Mouse (Mus musculus): ENCODE measurements around the gene Slc41a2.

The Slc41a2 gene

DNA sequence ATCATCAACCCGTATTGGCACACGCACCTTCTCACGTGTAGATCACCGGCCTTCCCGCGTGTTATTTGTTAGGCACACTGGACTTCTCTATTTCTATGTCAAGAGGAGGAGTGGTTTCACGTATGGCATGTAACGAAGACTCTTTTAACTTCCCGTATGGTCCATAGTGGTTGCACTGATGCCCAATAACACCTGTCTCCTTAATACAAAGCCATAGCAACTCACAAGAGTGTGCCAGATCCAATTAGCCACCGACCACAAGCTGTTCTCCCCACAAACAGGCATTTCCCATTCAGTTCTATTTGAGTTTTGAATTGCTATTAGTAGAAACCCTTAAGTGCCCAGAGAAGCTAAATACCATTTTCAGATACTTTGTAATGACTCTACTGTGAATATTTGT is 117.5 kb downstream of the Slc41a2 start:
- no peak for DNase-seq

DNA sequence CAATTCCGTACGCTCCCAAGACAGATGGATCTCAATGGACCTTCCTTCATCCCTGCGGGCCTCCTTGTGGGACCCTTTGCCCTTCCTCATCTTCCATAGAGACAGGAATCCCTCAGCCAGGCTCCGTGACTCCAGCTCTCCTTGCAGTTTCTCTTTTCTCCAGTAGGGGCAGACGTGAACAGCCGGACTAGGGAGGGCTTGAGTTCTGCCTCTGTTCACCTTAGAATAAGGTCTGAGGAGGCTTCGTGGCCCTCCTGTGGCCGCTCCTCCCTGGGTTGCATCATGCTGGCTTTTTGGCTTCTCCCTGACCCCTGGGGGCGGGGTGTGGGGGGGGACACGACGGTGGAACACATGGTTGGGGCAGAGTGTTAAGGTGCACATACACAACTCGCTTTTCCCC is 118.0 kb downstream of the Slc41a2 start:
- DNase-seq = peak; percentile 57 to 66

DNA sequence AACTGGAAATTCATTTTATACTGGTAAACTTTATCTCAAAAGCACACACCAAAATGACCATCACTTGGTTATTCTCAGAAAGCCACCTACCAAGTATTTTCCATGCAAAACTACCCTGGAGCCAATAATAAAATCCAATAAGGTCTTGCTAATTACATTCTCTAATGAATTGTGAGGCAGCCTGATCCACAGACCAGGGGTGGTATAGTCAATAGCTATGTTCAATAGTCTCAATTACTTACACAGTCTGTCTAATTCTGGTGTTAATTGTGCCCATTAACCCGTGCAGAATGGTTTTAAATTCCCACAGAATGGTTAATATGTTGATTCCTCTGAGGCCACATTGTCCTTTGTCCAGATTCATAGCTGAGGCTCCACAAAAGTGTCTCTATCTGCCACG is 118.9 kb downstream of the Slc41a2 start:
- no peak for DNase-seq

DNA sequence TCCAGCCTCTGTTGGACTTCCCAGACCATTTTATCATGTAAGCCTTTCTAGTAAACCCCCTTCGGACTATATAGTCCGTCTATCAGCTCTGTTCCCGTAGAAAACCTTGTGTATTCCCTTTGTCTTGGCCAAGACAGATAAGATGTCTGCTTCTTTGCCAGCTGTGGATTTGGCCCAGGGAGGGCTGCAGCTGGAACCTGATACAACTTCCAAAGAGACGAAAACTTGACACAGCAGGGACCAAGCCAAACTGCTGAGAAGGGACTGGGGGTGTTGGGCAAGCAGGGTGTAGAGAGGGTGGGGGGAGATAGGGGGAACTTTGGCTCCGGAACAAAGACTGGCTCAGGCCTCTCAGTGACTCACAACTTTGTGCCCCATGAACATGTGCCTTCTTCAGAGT is 120.4 kb downstream of the Slc41a2 start:
- no peak for DNase-seq

DNA sequence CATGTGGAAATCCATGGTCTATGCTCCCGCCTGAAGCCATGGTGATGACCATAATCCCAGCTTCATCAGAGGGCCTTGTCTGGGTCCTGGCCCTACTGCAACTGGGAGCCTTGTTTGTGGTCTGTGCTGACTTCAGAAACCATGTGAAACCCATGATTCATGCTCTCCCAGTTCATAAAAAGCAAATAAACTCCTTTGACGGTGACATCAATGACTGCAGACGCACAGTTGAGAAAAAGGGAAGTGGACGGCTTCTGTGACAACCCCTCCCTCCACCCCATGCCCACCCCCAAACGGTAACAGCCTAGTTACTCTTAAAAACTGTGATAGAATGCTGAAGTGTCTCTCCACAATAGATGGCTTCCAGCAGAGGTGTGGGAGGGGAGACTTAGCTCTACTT is 122.1 kb downstream of the Slc41a2 start:
- no peak for DNase-seq

DNA sequence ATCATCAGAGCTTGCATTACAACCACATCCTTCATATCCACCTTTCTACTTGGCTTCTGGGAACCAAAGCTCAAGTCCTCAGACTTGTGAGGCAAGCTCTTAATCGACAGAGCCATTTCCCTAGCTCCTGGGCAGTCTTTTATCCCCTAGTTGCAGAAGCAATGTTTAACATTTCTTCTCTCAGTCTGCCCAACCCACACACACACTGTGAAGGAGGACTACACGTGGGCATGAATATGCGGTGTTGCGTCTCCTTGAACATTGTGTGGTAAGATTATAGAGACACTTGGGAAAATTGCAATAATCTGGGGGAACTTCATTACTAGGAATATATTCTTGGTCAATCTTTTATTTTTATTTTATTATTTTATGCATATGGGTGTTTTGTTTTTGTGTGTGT is 125.1 kb downstream of the Slc41a2 start:
- no peak for DNase-seq

DNA sequence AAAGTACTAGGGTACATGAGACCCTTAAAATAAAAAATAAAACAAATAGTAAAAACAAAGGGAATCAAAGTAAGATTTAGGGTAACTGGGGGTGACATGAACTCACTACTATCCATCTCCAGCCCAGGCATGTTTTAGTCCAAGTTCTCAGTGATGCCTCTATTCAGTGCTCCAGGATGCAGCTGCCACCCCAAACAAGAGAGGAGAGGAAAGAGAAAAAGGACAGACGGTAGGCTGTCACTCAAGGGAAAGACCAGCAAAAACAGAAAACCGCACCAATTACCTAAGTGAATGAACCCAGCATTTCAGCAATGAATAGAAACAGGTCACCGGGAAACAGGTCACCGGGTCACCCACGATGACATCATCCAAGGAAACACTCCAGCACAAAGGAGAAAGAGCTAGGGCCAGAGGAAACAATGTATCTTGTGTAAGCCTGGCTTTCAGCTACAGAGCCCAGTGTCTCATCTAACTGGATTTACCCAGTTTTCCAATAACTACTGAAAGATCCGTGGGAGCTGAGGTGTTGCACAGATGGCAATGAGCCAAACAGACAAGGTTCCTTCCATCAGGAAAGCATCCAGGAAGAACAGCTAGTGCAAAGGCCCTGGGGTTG is 126.6 kb downstream of the Slc41a2 start:
- DNase-seq = no peak

DNA sequence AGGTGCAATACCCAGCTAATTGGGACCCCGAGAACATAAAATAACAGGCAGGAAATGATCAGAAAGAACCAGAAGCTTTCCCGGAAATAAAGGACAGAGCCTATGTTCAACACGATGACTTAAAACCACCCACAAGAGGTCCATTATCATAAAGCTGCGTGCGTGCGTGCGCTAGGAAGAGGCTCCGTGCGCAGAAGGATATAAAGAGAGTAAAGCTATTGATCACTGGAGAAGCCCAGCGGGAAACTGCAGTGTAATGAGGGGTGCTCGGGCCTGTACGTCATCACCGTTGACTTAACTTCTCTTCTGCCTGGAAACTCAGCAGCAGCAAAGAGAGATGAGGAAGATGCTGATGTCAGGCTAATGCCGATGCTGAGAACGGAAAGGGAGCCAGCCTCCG is 127.6 kb downstream of the Slc41a2 start:
- no peak for DNase-seq

DNA sequence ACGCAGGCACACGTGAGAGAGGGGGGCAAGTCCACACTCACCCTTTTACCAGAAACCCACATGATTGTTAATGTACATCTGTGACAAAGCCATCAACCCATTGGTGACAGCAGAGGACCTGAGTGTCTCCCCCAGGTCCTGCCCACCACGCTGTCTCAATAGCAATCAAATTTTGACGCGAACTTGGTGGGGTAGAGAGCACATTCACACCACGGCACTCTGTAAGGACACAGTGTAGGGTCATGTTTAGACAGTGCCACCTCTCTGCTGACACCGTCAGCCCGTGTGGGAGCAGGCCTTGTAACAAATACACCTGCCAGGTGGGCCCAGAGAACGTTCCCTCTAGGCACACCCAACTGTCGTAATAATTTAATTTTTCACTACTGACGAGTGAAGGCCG is 128.3 kb downstream of the Slc41a2 start:
- no peak for DNase-seq

DNA sequence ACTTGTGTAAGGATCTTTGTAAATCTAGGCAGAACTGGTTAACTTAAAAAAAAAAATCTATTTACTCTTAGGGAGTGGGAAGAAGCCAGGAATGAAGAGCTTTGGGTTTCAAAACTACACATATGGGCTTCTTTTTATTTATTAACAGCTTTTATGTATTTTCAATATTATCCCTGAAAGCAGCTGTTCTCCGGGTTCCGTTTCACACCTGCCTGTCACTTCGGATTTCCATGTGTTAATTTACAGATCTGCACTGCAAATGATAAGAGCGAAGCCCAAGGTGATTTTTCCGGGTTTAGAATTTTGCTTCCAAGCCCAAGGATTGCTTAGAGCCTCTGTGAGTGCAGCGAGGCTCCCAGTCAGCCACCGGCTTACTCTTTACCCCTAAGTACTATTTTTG is 129.2 kb downstream of the Slc41a2 start:
- no peak for DNase-seq

DNA sequence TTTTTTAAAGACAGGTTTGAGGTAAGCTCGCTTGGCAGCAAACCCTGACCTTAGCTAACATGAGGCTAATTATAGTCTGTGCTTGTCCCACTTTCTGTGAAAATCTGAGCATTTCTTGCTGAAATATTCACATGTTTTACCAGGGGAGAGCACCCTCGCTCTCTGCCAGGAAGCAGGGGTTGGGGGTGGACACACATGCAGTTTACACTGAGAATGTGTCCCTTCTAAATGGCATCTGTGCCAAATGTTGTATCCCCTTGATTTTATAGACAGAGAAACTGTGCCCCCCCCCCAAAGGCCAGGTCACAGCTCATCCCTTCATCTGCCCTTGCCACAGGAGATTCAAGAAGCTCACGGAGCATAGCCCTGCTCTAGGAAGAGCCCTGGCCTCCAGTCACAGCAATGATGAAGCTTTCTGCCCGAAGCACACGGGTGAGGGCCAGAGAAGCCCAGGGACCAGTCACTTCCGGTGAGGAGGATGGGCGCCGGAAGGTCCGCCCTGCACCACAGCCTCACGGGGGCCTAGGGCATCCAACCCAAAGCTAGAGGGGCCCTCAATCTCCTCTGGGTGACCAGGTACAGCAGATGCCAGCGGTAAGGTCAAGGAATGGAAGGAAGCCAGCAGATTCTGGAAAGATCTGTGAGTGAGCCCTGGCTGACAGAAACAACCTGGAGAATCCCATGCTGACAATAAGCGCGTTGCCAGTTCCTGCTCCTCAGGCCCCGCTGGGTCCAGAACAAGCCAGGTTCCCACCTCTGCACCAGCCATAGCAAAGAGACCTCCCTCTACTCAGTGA is 134.6 kb downstream of the Slc41a2 start:
- no peak for DNase-seq

DNA sequence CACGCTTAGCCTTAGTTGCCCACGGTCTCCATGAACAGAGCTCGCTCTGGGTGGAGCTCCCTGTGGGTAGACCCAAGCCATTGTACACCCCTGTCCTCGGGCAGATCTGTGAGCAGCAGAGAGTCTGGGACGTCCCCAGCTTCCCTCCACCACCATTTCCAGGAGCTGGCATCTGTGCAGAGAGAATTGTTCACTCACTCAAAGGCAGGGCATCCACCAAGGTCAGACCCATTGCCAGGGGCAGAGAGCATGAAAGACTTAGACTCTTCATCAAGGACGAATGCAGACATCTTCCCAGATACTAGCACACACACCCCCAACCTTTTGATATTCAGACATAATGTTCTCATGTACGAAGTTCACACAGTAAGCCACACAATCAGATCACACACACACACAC is 136.2 kb downstream of the Slc41a2 start:
- DNase-seq = no peak

DNA sequence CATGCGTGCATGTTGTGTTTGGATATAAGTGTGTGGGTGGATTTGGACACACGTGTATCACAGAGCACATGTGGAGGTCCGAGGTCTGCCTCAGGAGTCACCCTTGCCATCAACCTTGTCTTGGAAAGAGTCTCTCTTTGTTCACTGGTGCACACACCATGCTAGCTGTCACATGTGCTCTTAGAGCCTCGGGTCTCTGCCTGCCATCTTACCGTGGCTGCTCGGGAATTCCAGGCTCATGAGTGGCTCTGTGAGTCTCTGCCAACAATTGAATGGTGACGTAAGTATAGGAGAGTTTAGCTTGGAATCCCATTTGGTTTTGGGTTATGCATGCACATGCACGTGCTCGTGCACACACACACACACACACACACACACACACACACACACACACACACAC is 138.4 kb downstream of the Slc41a2 start:
- DNase-seq = no peak

DNA sequence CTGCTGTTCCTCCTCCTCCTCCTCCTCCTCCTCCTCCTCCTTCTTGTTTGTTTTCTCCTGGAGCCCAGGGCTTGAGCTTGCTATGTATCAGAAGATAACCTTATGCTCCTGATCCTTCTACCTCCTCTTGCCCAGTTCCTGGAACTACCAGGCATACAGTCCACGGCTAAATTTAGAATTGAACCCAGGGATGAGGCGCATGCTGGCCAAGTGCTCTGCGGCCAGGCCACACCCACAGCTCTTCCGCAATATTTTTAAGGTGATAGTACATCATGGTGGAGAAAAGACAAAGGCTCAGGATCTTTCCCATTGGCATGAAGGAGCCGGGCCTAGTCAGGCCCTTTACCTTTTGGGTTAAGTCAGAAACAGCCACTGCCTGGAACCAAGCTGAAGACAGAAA is 139.0 kb downstream of the Slc41a2 start:
- no peak for DNase-seq

DNA sequence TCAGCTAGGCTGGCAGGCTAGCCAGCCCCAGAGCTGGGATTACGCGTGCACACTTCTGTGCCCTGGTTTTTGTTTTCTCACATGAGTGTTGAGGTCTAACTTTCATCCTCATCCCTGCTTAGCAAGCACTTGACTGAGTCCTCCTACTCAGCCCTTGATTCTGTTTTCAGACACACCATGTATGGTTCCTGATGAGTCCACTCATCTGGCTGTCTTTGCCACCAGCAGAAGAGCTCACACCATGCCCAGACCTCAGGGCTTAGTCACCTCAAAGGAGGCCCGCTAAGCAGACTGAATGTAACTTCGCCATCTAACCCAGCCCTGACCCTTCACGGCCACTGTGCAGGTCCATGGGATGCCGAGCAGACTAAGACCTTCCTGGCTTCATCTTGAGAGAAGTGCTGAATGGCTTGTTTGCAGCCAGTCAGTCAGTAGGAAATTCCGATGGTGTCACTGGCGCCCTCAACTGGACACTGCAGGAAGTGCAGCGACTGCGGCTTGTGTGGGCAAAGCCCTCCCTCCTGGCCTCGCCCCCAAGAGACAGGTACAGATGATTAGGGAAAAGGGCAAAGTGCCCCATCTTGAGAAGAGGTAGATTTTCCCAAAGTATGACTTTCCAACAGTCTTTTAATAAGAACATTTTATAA is 139.9 kb downstream of the Slc41a2 start:
- peak; percentile 75 to 84 for DNase-seq

DNA sequence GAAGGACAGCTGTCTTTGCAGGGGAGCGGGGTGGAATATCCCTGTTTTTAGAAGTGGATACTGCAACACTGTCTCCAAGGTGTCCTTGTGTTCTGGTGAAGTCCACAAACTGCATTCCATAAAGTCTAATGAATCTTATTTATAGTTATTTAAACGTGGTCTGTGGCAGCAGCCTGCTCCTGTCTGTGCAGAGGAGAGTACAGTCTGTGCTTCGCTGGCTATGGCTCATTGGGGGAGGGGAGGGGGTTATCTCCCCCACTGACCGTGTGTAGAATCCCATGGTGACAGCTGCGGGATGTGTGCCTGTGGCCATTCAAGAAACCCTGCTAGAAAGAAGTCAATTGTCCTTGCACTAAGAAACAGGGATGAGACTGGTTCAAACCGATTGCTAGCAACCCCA is 145.7 kb downstream of the Slc41a2 start:
- no peak for DNase-seq

DNA sequence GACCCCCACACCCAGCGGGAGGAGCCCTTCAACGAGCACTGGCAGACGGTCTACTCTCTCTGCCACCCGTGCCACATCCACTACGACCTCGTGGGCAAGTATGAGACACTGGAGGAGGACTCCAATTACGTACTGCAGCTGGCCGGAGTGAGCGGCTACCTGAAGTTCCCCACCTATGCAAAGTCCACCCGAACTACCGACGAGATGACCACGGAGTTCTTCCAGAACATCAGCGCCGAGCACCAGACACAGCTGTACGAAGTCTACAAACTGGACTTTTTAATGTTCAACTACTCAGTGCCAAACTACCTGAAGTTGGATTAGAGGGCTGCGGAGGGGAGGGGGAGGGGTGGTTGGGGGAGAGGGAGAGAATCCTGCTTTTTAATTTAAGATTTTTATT is 146.2 kb downstream of the Slc41a2 start:
- peak; percentile 39 to 77 for DNase-seq

DNA sequence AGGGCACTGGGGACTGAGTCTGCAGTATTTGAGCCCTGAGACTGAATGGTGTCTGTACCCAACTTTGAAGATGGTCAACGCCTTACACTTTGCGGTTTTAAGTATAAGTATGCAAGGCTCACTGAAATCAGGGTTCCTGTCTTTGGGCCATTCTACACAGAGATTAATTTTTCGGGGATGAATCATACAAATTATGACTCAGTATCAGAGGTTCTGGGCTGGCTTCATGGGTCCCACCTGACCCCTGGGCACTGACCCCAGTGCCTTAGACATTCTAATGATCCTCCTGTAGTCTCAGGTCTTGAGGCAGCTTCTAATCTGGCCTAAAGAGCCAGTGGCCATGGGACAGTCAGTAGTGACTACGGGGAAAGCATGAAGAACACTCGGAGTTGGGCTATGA is 148.6 kb downstream of the Slc41a2 start:
- no peak for DNase-seq

DNA sequence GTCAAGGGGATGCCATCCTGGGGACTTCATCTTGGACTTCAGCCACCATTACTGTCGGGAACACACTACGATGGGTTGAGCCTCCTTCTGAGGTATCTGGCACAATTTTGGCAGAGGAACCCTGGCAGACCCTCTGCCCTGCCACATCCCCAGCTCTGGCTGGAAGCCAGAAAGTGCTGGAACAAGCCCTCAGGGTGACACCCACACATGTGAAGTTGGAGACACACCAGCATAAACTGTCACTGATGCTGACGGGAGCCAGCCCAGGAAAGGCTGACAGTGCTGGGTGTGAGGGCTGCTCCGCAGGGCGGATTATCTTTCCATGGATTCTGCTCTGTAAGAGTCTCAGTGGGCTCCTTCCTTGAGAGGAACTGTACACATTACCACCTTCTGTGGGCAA is 150.7 kb downstream of the Slc41a2 start:
- DNase-seq = no peak

DNA sequence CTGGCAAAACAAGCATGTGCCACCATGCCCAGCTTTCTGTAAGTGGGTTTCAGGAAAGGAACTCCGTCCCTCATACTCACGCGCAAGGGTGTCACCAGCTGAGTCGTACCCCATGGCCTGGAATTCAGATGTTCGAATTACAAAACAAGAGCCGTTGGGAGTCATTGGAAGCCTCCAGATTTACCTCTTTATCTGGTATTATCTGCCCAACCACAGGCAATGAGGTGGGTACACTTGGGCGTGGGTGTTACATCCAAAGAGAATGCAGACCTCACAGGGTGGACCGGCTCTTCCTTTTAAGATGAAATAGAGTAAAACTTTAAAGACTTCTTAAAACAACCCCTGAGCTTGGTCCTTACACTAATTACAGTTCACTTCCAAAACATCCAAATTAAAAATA is 151.5 kb downstream of the Slc41a2 start:
- DNase-seq = no peak

DNA sequence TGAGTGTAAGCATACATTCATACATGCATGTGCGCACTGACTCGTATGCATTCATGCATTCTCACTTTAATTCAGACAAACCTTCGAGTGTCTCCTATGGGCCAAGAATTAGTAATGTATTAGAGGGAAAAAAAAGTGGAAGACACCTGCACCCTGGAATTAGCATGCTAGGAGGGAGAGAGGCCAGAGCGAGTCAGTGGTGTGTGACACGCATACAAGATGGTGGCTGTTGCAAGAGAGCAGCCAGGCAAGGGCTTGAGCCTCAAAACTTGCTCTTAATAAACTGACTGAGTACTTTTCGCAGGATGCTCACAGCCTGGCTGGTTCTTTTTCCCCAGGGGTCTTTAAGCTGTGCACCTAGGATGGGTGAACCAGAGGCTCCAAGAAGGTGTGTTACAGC is 152.6 kb downstream of the Slc41a2 start:
- peak; percentile 47 to 77 for DNase-seq

DNA sequence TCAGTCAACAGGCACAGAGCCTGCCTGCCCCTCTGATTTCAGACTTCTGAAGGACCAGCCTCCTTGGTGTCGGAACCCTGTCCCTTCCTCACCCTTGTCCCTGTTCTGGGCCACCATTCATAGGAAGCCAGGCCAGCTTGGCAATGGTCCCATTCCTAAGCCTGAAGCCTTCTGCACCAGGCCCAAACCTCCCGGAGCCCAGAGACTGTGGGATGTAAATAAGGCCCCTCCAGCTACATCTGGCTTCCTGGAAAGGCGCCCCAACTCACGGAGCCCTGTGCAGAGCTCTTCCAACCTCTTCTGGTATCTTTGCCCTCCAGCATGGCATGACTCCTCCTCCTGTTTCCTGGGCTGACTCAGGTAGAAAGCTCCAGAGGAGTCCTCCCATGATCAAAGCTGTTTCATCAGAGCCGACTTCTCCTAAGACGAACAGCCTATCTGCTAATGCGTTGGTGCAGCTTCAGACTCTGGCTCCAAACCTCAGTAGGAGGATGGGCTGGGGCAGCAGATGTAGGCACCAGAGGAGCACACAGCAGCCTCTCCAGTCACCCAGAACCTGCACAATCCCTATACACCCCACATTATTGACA is 153.1 kb downstream of the Slc41a2 start:
- peak; percentile 69 to 73 for DNase-seq

DNA sequence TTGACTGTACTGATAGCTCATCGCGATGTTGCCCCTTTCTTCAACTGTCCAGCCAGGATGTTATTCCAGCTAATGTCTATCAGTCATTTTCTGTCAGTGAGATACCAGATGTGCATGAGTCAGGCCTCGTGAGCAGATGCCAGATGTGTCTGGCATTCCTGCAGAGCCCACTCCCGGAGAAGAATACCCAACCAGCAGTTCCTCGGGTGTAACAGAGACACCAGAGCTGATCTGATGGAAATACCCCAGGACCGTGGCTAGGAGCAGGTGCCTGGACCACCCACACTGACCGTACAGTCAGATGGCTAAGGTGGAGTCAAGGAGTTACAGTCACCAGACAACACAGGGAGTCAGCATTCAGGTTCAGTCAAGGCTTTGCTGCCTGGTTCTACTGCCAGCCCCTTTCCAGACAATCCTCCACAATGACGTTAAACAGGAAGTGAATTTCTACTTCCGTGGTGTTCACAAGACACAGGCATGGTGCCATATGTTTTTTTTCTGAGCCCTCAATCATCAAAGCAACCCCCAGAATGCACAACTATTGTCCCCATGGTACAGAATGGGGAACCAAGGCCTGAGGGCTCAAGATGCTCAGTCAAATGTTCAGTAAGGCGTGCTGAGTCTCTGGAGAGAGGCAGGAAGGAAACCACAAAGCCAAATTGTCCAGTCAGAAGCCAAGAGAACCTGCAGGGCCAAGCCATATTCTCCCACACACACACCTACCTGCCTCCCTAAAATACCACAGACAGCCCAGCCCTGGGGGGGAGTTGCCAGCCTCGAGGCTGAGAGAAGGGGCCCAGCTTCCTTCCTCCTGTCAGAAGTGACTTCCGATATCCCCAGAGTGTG is 153.8 kb downstream of the Slc41a2 start:
- DNase-seq = no peak

Measured in kidney, postnatal 25 days (tissue).